Mouse (Mus musculus) kidney, embryonic 15.5 days (tissue): ENCODE results near the gene Capn11. TPM values are rescaled to one million over a fixed set of nuclear protein-coding genes. Genes with fewer than 3 reads are reported as not detected.

Experiments used
- ATAC-seq: fragments of 200-750 bp; cut with Nextera tagmentation; replicated peaks from 2 replicates; pipeline ENCODE4 v1.8.0; 2017; ENCODE audit warnings: moderate TSS enrichment; ENCODE audit not compliant: low FRiP score
- H3K27ac ChIP-seq: fragments of 300-500 bp; sonication (generic); 2 replicates; pipeline ENCODE4 v1.5.1; 2015; ENCODE audit warnings: mild to moderate bottlenecking, inconsistent platforms
- H3K27me3 ChIP-seq: fragments of 300-500 bp; sonication (generic); 2 replicates; pipeline ENCODE4 v1.6.1; 2015; ENCODE audit warnings: inconsistent platforms
- H3K36me3 ChIP-seq: fragments of 300-500 bp; sonication (generic); 2 replicates; pipeline ENCODE4 v1.6.1; 2015; ENCODE audit warnings: inconsistent platforms
- H3K4me1 ChIP-seq: fragments of 300-500 bp; sonication (generic); 2 replicates; pipeline ENCODE4 v1.6.1; 2015; ENCODE audit warnings: inconsistent platforms
- H3K4me2 ChIP-seq: fragments of 300-500 bp; sonication (generic); 2 replicates; pipeline ENCODE4 v1.6.1; 2015; ENCODE audit warnings: moderate library complexity, mild to moderate bottlenecking, inconsistent platforms
- H3K4me3 ChIP-seq: fragments of 300-500 bp; sonication (generic); replicated peaks from 2 replicates; pipeline ENCODE4 v1.5.1; 2015; ENCODE audit warnings: mild to moderate bottlenecking, inconsistent platforms
- H3K9ac ChIP-seq: fragments of 300-500 bp; sonication (generic); 2 replicates; pipeline ENCODE4 v1.6.1; 2015; ENCODE audit warnings: mild to moderate bottlenecking, inconsistent platforms
- H3K9me3 ChIP-seq: fragments of 300-500 bp; sonication (generic); replicated peaks from 2 replicates; pipeline ENCODE4 v1.6.1; 2016; ENCODE audit warnings: inconsistent platforms
- WGBS: fragments of 180-500 bp; shearing (Covaris S2); methylation state at CpG from one replicate; pipeline ENCODE4 v1.1.7; 2015; ENCODE audit warnings: mixed read lengths; 5-methylcytosine and 5-hydroxymethylcytosine counted together
- polyA plus RNA-seq: library from polyadenylated mRNA; unstranded; fragments of >200 nt; fragmentation: Nextera tagmentation; extraction: Ambion mirVana; gene quantifications from 2 replicates; pipeline ENCODE4 v1.2.1, GENCODE M21; 2015

The Capn11 gene
- polyA plus RNA-seq, 1 experiment from 2014 or later = 0.87 TPM

DNA sequence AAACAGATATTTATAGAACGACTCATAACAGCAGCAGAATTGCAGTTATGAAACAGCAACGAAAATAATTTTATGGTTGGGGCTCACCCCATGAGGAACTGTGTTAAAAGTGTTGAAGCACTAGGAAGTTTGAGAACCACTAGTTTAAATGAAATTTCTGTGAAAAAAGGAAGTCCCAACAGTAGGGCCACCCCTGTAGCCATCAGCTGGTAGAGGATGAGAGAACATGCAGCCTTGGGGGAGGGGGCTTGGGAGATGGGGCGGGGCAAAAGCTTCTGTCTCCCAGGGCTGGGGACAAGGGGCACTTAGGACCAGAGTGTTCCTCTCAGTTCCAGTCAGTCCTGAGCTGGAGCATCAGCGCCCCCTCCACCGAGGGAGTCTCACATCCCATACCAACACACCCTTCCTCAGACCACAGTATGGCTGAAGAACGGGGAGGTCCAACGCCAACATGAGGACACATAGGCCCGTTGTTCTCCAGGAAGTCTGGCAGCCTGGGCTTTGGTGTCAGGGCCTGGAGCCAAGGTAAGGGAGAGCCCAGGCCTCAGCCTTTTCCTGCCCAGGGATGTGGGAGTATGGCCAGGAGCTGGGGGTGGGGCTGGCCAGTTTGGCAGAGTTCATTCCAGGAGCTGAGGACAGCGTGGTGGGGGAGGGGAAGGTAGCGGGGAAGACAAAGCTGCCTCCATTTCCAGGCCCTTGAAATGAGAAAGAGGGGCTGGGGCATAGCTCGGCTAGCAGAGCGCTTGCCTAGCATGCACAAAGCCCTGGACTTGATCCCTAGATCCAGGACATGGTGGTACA is 74.8 kb downstream of the Capn11 start:
- Histone ChIP-seq H3K4me2 (peak overlapping the region; percentile 30), H3K4me3 (no peak overlapping the region), H3K9ac (0 out of 2 replicates have a peak overlapping the region, but pooled peaks have one; percentile 14), H3K9me3 (no peaks in the 10 kb centered on the region), H3K36me3 (peaks cover 33% of the 10 kb centered on the region), H3K27ac (peak overlapping the region; percentile 90), H3K4me1 (peaks cover 36% of the 10 kb centered on the region), H3K27me3 (no peaks in the 10 kb centered on the region)
- 32% methylated on average over 12 of the region's 12 CpGs for WGBS
- peak; percentile 20; the same call in 1 of the 2 replicates for ATAC-seq

DNA sequence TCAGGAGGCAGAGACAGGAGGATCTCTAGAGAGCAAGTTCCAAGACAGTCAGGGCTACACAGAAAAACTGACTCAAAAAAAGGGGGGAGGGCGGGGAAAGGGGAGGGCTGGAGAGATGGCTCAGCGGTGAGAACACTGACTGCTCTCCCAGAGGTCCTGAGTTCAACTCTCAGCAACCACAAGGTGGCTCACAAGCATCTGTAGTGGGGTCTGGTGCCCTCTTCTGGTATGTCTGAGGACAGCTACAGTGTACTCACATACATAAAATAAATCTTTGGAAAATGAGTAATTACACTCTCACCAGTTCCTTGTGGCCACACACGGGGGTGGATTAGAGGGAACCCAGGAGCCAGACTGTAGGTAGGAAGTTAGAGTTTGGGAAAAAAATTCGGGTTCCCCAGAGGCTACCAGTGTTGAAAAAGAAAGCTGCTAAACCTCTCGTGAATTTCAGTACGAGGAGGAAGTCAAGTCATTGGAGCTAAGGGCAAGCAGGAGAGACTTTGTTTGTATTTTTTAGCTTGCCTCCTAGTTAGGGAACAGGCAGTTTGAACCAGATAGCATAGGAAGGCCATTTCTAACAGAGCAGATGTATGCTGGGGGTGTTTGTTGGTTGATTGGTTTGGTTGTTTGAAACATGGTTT is 76.3 kb downstream of the Capn11 start:
- no peak overlapping the region for H3K4me2 ChIP-seq
- H3K9me3 ChIP-seq = no peaks in the 10 kb centered on the region
- H3K27me3 ChIP-seq = no peaks in the 10 kb centered on the region
- ATAC-seq = no peak
- 56% methylated on average over 6 of the region's 6 CpGs for WGBS
- H3K36me3 ChIP-seq = peaks cover 19% of the 10 kb centered on the region
- H3K4me3 ChIP-seq = no peak overlapping the region
- H3K4me1 ChIP-seq = peaks cover 44% of the 10 kb centered on the region
- no peak overlapping the region for H3K9ac ChIP-seq
- no peak overlapping the region for H3K27ac ChIP-seq

DNA sequence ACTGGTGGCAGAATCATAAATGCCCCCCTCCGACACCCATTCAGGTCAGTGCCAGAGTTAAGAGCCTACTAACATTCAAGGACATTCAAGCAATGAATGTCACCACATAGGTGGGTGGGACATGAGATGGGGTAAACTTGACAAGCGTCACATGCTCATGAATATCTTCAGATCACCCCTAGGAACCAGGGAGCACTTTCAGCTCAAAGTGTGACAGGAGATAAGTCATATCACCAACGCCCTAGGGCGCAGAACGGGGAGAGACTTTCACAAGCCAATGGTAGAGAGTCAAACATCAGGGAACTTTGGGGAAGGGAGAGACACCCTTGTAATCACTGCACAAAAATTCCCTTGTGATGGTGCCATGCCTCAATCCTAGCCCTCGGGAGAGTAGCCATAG is 76.9 kb downstream of the Capn11 start:
- H3K9me3 ChIP-seq = no peaks in the 10 kb centered on the region
- no peak overlapping the region for H3K4me2 ChIP-seq
- no peak overlapping the region for H3K9ac ChIP-seq
- H3K36me3 ChIP-seq = peaks cover 14% of the 10 kb centered on the region
- no peak overlapping the region for H3K4me3 ChIP-seq
- ATAC-seq = no peak
- H3K27ac ChIP-seq = no peak overlapping the region
- H3K27me3 ChIP-seq = no peaks in the 10 kb centered on the region
- peaks cover 44% of the 10 kb centered on the region for H3K4me1 ChIP-seq
- 94% methylated on average over 6 of the region's 6 CpGs for WGBS

- no peak overlapping the region for H3K9ac ChIP-seq
- H3K36me3 ChIP-seq = peaks cover 8% of the 10 kb centered on the region; the same call in 1 of the 2 replicates
- no peaks in the 10 kb centered on the region for H3K27me3 ChIP-seq
- H3K9me3 ChIP-seq = no peaks in the 10 kb centered on the region
- no peak overlapping the region for H3K4me3 ChIP-seq
- H3K4me2 ChIP-seq = no peak overlapping the region
- no peak for ATAC-seq
- H3K4me1 ChIP-seq = peaks cover 44% of the 10 kb centered on the region
- WGBS = 7% methylated on average over 2 of the region's 2 CpGs
- no peak overlapping the region for H3K27ac ChIP-seq
Observed at GRCm38 (mm10) chr17:45581567-45581983, 77.5 kb downstream of the Capn11 start.

DNA sequence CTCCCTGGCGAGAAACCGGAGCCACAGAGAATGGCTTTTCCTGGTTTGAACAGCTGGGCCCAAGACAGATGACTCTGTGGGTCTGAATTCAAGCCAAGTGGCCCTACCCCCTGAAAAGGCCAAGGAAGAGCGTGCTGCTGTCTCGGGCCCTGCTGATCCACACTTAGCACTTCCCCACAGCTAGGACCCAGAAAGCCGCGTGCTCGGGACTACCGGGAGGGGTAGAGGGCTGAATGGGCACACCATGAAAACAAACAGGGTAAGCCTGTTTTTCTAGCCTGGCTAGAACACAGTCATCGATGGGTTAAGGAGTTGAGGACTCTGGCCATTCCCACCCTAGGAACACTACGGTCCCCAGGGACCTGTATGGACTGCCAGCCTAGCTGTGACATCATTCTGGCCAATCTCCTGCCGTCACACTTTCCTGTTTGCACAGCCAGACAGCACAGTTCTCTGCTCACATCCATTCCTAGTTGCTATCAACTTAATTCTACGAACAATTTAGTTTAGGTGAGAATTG is 78.1 kb downstream of the Capn11 start:
- Histone ChIP-seq H3K36me3 (peaks cover 2% of the 10 kb centered on the region; the same call in 1 of the 2 replicates), H3K9me3 (no peaks in the 10 kb centered on the region), H3K27ac (peak overlapping the region; percentile 68), H3K27me3 (no peaks in the 10 kb centered on the region), H3K4me2 (0 out of 2 replicates have a peak overlapping the region, but pooled peaks have one; percentile 14), H3K4me1 (peaks cover 42% of the 10 kb centered on the region), H3K4me3 (no peak overlapping the region), H3K9ac (no peak overlapping the region)
- 37% methylated on average over 12 of the region's 12 CpGs for WGBS
- ATAC-seq = no peak

Other genes starting within 250 kb of the Capn11 start
- 67.0 and 67.6 TPM in 2 replicates for gene Cdc5l, start 225.6 kb downstream of the Capn11 start, polyA plus RNA-seq
- gene Spats1, start 183.9 kb downstream of the Capn11 start, polyA plus RNA-seq = 0.29 and 0.48 TPM in 2 replicates
- 21.7 and 24.6 TPM in 2 replicates for gene Aars2, start 152.5 kb downstream of the Capn11 start, polyA plus RNA-seq
- gene Tcte1, start 135.9 kb downstream of the Capn11 start, polyA plus RNA-seq = 0.14 and 0.22 TPM in 2 replicates
- 3.1 and 3.4 TPM in 2 replicates for gene Tmem151b, start 109.6 kb downstream of the Capn11 start, polyA plus RNA-seq
- 5.3 and 5.7 TPM in 2 replicates for gene Nfkbie, start 103.6 kb downstream of the Capn11 start, polyA plus RNA-seq
- gene Slc35b2, start 95.5 kb downstream of the Capn11 start, polyA plus RNA-seq = 142 TPM in 2 replicates
- gene Hsp90ab1, start 86.1 kb downstream of the Capn11 start, polyA plus RNA-seq = 1,881 and 1,940 TPM in 2 replicates
- gene Slc29a1, start 59.7 kb downstream of the Capn11 start, polyA plus RNA-seq = 100 and 102 TPM in 2 replicates
- gene Mymx, start 57.2 kb downstream of the Capn11 start, polyA plus RNA-seq = 5.7 and 6.3 TPM in 2 replicates
- gene Mrpl14, start 27.0 kb upstream of the Capn11 start, polyA plus RNA-seq = 144 and 152 TPM in 2 replicates
- 35.3 and 39.4 TPM in 2 replicates for gene Tmem63b, start 27.6 kb upstream of the Capn11 start, polyA plus RNA-seq
- 0.68 TPM in 1 of 2 replicates, not detected in the other for gene 1600014C23Rik, start 74.5 kb upstream of the Capn11 start, polyA plus RNA-seq